Mouse (Mus musculus): Measurements from ENCODE around the gene Olfr195.
"Not testable (repeated sequence)": the region's sequence is repeated elsewhere in the genome, so short reads cannot be mapped to it uniquely, and the experiment has no call there.

Gene Olfr195

GRCm38 (mm10) chr16:59146746-59147145 lies at the start of gene Olfr195:
TSS of gene Olfr195 (plus strand) at chr16:59147046.
- CTCF ChIA-PET = no interaction called here

GRCm38 (mm10) chr16:59105312-59105711 lies 41.5 kb upstream of the Olfr195 start:
- CTCF ChIA-PET = no interaction called here

- CTCF ChIA-PET = not testable (repeated sequence)
Measured at GRCm38 (mm10) chr16:59108522-59108921, 38.3 kb upstream of the Olfr195 start.

GRCm38 (mm10) chr16:59111781-59112180 lies 35.1 kb upstream of the Olfr195 start, which contains the start of gene Olfr193:
TSS of gene Olfr193 (minus strand) at chr16:59111881.
- CTCF ChIA-PET = no interaction called here

GRCm38 (mm10) chr16:59120969-59121368 lies 25.9 kb upstream of the Olfr195 start, which contains the start of gene Olfr194:
TSS of gene Olfr194 (minus strand) at chr16:59121069.
- CTCF ChIA-PET = no interaction called here

GRCm38 (mm10) chr16:59130740-59131139 lies 16.1 kb upstream of the Olfr195 start:
- CTCF ChIA-PET = no interaction called here

GRCm38 (mm10) chr16:59141105-59141504 lies 5.7 kb upstream of the Olfr195 start:
- CTCF ChIA-PET = no interaction called here

GRCm38 (mm10) chr16:59151996-59152395 lies 5.2 kb downstream of the Olfr195 start:
- CTCF ChIA-PET = no interaction called here

GRCm38 (mm10) chr16:59170354-59170753 lies 23.5 kb downstream of the Olfr195 start, which contains the start of gene Olfr196:
TSS of gene Olfr196 (minus strand) at chr16:59170454.
- CTCF ChIA-PET = no interaction called here
